Mouse (Mus musculus): ENCODE data around the gene Polr2f.

Polr2f gene

GRCm38 (mm10) chr15:79119491-79119890 is 21.3 kb upstream of the Polr2f start:
- in situ Hi-C loops (cut with MboI; ENCODE audit: low sequenced_read_pairs): no loop called here

GRCm38 (mm10) chr15:79122119-79122518 is 18.7 kb upstream of the Polr2f start:
- in situ Hi-C loops (cut with MboI; ENCODE audit: low sequenced_read_pairs): no loop called here

GRCm38 (mm10) chr15:79122546-79122945 is 18.3 kb upstream of the Polr2f start:
- in situ Hi-C loops (cut with MboI; ENCODE audit: low sequenced_read_pairs): no loop called here

DNA sequence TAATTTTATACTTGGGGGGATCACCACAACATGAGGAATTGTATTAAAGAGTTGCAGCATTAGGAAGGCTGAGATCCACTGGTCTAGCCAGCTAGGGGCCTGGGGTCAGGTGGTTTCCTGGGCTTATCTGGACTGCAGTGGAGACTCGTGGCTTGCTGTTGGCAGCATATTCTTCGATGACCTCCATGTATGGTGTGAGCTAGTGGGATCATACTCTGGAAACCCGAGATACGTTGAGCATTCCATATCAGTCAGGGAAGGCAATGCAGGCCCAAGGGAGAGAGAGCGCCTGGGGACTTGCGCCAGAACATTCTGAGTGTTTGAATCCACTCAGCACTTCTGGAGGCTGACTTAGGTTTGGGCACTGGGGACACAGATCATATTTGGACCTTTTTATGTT is 17.1 kb upstream of the Polr2f start:
- in situ Hi-C loops (cut with MboI; ENCODE audit: low sequenced_read_pairs): no loop called here

DNA sequence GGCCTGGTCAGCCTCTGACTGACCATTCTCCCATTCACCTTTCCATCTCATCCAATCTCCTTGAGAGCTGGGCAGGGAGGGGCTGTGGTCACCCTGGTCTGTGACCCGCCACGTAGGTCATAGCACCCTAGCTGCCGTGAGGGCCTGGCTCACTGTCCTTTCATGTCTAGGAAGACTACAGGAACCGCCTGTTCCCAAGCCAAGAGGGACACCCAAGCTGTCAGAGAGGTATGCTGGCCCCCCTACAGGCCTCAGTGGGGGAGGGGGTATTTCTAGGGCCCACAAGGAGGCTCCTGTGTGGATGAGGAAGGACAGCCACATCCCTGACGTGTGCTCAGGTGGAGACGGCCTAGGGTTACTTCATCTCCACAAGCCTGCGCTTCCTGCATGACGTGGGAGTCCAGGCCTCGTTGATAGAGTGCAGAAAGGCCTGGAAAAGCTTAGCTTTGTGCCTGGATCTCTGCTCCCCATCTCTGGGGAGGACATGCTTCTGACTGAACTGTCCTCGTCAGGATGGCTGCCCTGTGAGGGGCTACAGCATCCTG is 16.4 kb upstream of the Polr2f start:
- in situ Hi-C loops (cut with MboI; ENCODE audit: low sequenced_read_pairs): no loop called here

DNA sequence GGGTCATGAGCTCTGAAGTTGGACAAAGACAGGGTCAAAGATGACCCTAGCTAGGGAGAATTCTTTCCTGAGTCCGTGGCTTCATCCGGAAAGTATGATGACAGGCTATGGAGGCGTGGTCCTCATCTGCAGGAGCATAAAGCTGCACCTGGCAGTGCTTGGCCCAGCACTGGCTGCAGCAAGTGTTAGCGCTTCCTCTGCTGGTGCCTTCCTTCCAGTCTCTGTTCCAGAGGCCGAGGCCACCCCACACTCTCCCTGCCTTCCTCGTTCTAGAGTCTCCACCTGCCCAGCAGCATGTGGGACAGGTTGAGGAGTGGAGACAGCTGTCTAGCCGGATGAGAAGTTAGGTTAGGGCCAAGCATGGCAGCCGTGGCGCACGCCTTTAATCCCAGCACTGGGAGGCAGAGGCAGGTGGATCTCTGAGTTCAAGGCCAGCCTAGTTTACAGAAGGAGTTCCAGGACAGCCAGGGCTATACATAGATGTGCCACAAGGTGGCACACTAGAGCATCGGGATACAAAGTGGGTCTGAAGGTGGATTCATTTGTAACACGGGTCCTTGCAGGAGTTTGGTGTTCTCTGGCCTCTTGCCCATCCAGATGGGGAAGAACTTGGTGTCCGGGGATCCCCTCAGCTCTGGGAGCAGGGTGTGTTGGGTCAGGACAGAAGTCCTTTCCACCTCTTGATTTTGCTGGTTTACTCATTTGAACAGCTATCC is 14.4 kb upstream of the Polr2f start:
- in situ Hi-C loops (cut with MboI; ENCODE audit: low sequenced_read_pairs): no loop called here

- in situ Hi-C loops (cut with MboI; ENCODE audit: low sequenced_read_pairs): no loop called here
Observed at GRCm38 (mm10) chr15:79127101-79127500, 13.7 kb upstream of the Polr2f start.

DNA sequence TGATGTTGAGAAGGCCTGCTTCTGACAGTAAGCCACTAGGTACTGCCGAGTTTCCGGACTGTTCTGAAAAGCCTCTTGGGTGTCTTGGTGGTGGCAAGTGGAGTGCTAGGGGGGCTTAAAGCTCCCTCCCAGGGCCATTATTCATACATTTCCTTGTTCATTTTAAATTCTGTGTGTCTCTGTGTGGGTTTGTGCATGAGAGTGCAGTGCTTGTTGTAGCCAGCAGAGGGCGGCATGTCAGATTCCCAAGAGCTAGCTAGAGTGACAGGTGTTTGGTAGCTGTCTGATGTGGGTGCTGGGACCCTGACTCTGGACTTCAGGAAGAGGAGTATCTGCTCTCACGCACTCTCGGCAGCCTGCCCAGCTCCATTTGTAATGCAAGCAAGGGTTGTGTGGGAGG is 12.6 kb upstream of the Polr2f start:
- in situ Hi-C loops (cut with MboI; ENCODE audit: low sequenced_read_pairs): no loop called here

GRCm38 (mm10) chr15:79129311-79129710 is 11.5 kb upstream of the Polr2f start:
- in situ Hi-C loops (cut with MboI; ENCODE audit: low sequenced_read_pairs): no loop called here

DNA sequence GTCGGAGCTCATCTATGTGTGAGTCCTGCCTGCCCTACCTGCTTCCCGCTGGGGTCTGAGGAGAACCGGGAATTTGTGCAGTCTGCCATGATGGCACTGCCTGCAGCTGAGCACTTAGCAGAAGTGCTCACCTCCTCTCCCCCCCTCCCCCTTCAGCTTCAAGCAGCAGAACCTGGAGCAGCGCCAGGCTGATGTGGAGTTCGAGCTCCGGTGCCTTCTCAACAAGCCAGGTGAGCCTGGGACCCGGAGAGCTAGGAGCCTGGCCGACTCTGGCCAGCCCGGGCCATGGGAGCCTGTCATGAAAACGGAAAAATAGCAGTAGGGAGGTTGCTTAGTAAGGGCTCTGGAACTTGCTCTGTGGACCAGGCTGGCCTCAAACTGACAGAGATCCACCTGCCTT is 10.0 kb upstream of the Polr2f start:
- in situ Hi-C loops (cut with MboI; ENCODE audit: low sequenced_read_pairs): no loop called here

DNA sequence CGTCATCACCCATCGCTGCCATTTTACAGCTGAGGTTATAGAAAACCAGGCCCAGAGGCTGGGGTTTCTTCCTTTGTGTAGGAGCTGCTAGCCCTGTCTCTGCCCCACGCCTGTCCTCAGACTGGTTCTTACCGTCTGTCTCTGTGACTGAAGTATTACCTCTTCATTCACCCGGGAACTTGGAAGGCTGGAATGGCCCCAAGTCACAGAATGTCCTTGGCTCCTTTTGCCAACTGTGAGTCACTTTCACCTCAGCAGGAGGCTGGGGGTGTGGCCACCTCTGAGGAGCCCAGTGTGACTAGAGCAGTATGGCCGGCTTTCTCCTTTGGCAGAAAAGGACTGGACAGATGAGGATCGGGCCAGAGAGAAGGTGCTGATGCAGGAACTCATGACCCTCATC is 9.4 kb upstream of the Polr2f start:
- in situ Hi-C loops (cut with MboI; ENCODE audit: low sequenced_read_pairs): no loop called here

DNA sequence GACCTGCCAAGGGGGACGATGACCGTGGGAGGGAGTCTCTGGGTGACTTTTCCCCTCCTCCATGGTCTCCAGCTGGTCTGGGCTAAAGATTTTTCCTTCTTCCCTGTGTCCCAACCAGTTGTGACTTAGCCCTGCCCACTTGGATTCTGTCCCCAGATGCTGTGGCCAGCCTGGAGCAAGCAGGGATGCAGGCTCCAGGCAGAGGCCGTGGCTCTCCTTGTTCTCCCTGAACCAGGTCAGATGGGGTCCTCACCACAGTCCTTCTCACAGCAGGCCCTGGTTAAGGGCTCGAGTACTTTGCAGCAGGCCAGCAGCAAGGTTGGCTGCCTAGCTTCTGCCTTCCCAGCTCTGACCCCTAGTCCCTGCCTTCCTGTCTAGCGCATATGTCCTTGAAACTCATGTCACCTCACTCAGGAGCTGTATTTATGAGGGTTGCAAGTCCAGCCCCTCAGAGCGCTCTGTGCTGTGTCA is 7.6 kb upstream of the Polr2f start:
- in situ Hi-C loops (cut with MboI; ENCODE audit: low sequenced_read_pairs): no loop called here

DNA sequence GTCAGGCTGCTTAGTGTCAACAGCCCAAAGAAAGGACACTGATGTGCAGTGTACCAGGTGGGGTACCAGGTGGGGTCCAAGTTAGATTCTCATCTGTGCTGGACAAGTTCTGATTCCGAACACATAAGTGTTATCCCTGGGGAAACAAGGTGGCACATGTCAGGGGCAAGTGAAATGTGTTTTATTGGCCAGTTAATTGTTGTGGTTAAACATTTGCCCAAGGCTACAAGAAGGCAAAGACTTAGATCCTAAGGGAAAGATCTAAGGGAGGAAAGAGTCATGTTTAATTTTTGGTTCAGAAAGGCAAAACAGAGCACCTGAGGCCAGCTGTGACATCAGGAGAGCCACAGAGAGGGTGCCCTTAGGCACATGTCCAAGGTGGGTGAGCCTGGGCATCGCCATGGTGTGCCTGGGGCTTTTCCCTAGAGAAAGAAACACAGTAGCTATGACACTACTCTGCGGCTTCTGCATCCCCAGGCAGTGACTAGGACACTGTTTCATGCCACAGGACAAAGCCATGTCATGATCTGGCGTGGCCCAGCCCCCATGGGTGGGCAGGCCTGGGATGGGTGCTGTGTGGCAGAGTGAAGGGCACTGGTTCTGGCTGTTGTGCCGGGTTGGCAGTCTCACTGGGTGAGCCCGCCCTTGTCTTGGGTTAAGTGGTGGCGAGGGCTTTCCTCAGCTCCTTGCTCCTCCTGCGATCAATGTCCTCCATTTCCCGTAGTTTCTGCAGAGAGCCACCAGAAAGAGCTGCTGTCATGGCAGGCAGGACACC is 6.1 kb upstream of the Polr2f start:
- in situ Hi-C loops (cut with MboI; ENCODE audit: low sequenced_read_pairs): no loop called here

DNA sequence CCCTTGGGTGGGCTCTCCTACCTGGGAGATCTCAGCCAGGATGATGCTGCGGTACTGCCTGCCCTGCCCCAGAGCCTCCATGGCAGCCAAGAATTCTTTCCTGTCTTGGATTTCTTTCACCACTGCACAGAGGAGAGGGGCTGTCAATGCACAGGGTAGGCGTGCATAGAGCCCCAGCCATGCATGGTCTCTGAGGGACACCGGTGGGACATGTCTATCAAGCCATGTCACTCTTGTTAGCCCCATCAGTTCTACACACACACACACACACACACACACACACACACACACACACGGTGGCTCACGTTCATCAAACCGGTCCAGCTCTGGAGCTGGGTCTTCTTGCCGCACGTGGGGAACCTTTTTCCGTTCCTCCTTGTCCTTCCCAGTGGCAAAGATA is 5.5 kb upstream of the Polr2f start:
- in situ Hi-C loops (cut with MboI; ENCODE audit: low sequenced_read_pairs): no loop called here

DNA sequence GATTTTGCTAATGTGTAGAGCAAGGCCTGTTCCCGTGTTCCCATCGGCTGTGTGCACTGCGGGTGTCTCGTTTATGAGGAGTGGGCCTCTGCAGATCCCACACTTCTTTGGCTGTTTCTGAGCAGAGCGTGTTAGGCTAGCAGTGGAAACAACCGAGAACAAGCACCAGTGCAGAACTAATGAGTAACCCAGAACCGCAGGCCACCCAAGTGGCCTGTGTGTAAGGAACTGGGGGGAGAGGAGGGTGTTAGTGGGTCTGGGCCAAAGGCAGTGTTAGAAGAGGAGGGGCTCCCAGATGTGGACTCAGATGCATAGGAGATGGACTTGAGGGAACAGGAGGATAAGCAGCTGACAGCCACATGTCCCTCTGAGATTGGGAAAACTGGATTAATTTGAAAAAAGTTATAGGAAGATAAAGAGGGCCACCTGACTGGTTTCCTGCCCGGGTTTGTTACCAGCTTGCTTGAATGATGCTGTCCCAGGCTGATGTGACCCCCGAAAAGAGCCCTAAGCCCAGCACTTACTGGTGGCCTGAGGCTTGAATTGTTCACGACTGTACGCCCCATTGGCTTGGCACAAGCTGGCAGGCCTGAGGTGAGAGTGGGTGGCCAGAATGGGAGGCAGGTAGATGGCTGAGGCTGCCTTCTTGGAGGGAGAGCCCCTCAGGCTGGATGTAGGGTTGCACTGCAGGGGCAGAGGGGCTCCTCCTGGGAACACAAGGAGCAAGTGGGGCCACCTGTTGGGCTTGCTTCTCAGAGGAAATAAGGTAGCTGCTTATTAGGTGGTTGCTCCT is 4.8 kb upstream of the Polr2f start:
- in situ Hi-C loops (cut with MboI; ENCODE audit: low sequenced_read_pairs): no loop called here

- in situ Hi-C loops (cut with MboI; ENCODE audit: low sequenced_read_pairs): no loop called here
Observed at GRCm38 (mm10) chr15:79139640-79140039, 1.2 kb upstream of the Polr2f start.

DNA sequence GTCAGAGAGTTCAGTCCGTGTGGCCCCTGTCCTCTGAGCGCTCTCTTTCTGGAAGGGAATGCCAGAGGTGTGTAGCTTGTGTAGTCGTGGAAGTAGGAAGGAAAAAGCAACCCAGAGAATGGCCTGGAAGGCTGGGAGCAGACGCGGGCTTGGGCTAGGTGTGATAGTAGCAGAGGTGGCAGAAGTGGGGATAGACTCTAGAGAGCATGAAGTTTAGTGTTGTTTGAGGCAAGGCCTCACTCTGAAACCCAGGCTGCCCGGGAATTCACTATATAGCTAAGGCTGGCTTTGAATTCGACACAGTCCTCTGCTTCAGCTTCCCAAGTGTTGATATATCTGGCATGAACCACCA is 733 bp downstream of the Polr2f start:
- in situ Hi-C loops (cut with MboI; ENCODE audit: low sequenced_read_pairs): no loop called here

DNA sequence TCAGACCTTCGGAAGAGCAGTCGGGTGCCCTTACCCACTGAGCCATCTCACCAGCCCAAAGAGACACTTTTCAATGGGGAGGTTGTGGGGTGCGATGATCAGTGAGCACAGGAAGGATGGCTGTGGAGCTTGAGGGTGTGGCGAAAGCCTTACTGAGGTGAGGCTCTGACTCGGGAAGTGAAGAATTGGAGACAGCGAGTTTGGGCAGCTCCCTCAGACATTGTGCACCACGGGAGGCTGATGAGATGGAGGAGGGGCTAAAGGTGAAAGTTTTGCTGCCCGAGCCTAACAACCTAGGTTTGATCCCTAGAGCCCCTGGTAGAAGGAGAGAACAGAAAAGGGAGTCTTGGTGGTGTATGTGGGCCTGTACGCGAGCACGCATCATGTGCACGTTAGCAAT is 2.5 kb downstream of the Polr2f start:
- in situ Hi-C loops (cut with MboI; ENCODE audit: low sequenced_read_pairs): no loop called here

DNA sequence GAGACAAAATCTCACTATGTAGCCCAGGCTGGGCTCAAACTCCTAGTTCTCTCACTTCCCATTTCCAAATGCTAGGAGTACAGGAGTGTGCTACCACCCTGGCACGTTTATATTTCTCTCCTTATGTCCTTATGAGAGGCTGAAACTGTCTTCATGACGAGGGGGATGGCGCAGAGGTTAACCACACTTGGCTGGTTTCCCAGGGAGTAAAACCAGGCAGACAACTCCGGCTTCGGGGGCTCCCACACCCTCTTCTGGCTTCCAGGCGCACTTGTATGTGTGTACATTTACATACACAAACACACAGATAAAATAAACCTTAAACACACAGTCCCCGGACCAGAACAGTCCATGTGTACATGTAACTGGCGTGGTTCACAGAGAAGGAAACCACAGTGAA is 3.2 kb downstream of the Polr2f start:
- in situ Hi-C loops (cut with MboI; ENCODE audit: low sequenced_read_pairs): no loop called here

DNA sequence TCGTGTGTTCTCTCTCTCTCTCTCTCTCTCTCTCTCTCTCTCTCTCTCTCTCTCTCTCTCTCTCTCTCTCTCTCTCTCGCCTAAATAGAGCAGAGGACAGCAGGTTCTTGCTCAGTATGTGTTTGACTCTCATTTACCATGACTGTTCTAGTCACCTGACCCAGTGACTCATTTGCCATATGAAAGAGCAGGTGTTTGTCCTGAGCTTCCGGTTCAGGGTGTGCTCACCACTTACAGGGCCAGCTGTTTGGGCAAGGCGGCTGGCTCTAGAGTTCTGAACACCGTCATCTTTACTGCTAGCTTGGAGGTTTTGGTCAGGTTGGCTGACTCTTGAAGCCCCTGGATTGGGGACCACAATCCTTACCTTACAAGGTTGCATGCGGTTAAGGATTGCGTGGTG is 4.7 kb downstream of the Polr2f start:
- in situ Hi-C loops (cut with MboI; ENCODE audit: low sequenced_read_pairs): no loop called here

GRCm38 (mm10) chr15:79148533-79148932 is 7.7 kb downstream of the Polr2f start:
- in situ Hi-C loops (cut with MboI; ENCODE audit: low sequenced_read_pairs): no loop called here

Measured in CH12F3 (cell line).